Comparison of ENCODE assay signal across 15 mouse cellular contexts in the genomic region with DNA sequence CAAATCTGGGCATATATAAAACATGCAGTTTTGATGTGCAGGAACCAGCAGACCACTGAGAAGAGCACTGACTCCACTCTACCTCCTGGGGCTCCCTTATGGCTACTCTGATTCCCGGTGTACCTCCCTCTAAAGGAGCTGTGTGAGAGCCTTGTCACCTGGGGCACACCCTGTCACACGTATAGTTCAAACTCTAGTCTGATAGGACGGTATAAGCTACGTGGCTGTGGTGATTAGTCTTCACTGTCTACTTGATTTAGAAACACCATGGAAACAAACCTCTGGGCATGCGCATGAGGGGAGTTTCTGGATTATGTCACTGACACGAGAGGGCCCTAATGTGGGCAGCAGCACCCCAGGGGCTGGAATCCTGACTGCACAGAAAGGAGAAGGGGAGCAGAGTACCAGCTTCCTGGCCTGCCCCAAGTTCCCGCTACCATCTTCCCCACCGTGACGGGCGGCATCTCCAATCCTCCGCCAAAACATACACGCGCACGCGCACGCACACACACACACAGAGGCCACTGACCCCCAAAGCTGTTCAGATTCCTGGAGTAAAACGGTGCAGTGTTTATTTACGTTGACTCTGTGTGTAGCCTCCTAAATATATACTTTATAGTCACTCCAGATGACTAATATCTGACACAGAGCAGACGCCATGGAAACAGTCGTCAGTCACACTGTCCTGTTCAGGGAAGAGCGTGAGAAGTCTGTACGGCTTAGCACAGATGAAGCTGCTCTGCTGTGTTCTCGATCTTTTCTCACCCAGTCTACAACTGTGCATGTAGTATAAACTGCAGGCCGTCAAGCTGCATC. TPM values are rescaled to one million over a fixed set of nuclear protein-coding genes. Genes with fewer than 3 reads are reported as not detected.
DNase-seq lines count a peak whose midpoint lies in the region; ATAC-seq and TF ChIP-seq lines count a peak whose summit lies in the region.
"Had no signal": no experiment of that assay in that cellular context is flagged by ENCODE, and none has a peak within 500 bp of the region (broad histone marks: within the 10 kb centered on the region; RNA-seq: fewer than 3 reads in every experiment).

No protein-coding gene starts in this region.

- TF ChIP-seq EP300 in heart, postnatal 0 days (IDR thresholded peaks at IDR 0.05; ENCODE audit: low read depth) = no peak
- no peak for TF ChIP-seq EP300 in stomach, postnatal 0 days (optimal IDR thresholded peaks at IDR 0.05)

- H3K4me2 ChIP-seq in heart, postnatal 0 days (ENCODE audit: low read depth, low read length) = peak overlapping the region; percentile 13; the same call in 1 of the 2 replicates
- H3K4me2 ChIP-seq in neural tube, embryonic 14.5 days (ENCODE audit: low read depth, low read length) = no peak overlapping the region
- H3K4me2 ChIP-seq in intestine, embryonic 16.5 days (ENCODE audit: low read depth, low read length) = peak overlapping the region; percentile 36
- peak overlapping the region; percentile 50 for H3K4me2 ChIP-seq in stomach, postnatal 0 days (replicated peaks; ENCODE audit: low read depth)

- peak; percentile 49 for ATAC-seq in heart, postnatal 0 days (ENCODE audit: insufficient read depth, low read depth)
- 0 out of 2 replicates have a peak, but pooled peaks have one; percentile 17 for ATAC-seq in neural tube, embryonic 14.5 days (ENCODE audit: low read depth)
- ATAC-seq in intestine, embryonic 16.5 days = peak; percentile 83
- ATAC-seq in stomach, postnatal 0 days (ENCODE audit: low FRiP score, low TSS enrichment) = peak; percentile 75

- no peak overlapping the region for H3K4me3 ChIP-seq in heart, postnatal 0 days (ENCODE audit: low read depth, low read length)
- H3K4me3 ChIP-seq in neural tube, embryonic 14.5 days (ENCODE audit: low read depth, low read length) = no peak overlapping the region
- peak overlapping the region; percentile 7 for H3K4me3 ChIP-seq in intestine, embryonic 16.5 days (ENCODE audit: low read length)
- H3K4me3 ChIP-seq in stomach, postnatal 0 days (ENCODE audit: low read depth, low read length) = peak overlapping the region; percentile 22

- no peaks in the 10 kb centered on the region for H3K9me3 ChIP-seq in heart, postnatal 0 days (replicated peaks; ENCODE audit: control insufficient read depth, low read length)
- no peaks in the 10 kb centered on the region for H3K9me3 ChIP-seq in neural tube, embryonic 14.5 days (ENCODE audit: control insufficient read depth, low read length)
- no peaks in the 10 kb centered on the region for H3K9me3 ChIP-seq in intestine, embryonic 16.5 days (ENCODE audit: control insufficient read depth, low read length)
- no peaks in the 10 kb centered on the region for H3K9me3 ChIP-seq in stomach, postnatal 0 days (ENCODE audit: control insufficient read depth, low read length)

- peak; percentile 51 for DNase-seq in heart, postnatal 0 days (ENCODE audit: low spot score)
- DNase-seq in heart, adult 8-10 months (ENCODE audit: low spot score) = no peak
- no peak for DNase-seq in neural tube, embryonic 10.5 days (ENCODE audit: extremely low spot score, low spot score)
- peak; percentile 48 for DNase-seq in stomach, postnatal 0 days (ENCODE audit: low spot score)
- no peak for DNase-seq in spleen, postnatal 36 days (ENCODE audit: low spot score in 2 of 2)
- DNase-seq in thymus, postnatal 0 days (ENCODE audit: low spot score) = no peak
- DNase-seq: adrenal gland, postnatal 36 days; cerebellum, adult 8-10 months; gastrocnemius, postnatal 10 days; left cerebral cortex, postnatal 4 days; spleen, adult 18-20 months had no signal

- no peaks in the 10 kb centered on the region for H3K36me3 ChIP-seq in heart, postnatal 0 days (replicated peaks; ENCODE audit: control insufficient read depth, insufficient read depth, low read length)
- no peaks in the 10 kb centered on the region for H3K36me3 ChIP-seq in neural tube, embryonic 14.5 days (ENCODE audit: control insufficient read depth, insufficient read depth, low read length)
- no peaks in the 10 kb centered on the region for H3K36me3 ChIP-seq in intestine, embryonic 16.5 days (ENCODE audit: control insufficient read depth, insufficient read depth, low read length)
- no peaks in the 10 kb centered on the region for H3K36me3 ChIP-seq in stomach, postnatal 0 days (ENCODE audit: control insufficient read depth, insufficient read depth, low read length)
- H3K36me3 ChIP-seq: G1E had no signal

- peaks cover 31% of the 10 kb centered on the region for H3K4me1 ChIP-seq in heart, postnatal 0 days (ENCODE audit: control insufficient read depth, insufficient read depth)
- H3K4me1 ChIP-seq in neural tube, embryonic 14.5 days (ENCODE audit: control insufficient read depth, insufficient read depth, low read length) = no peaks in the 10 kb centered on the region
- H3K4me1 ChIP-seq in intestine, embryonic 16.5 days (ENCODE audit: control insufficient read depth, insufficient read depth, low read length) = peaks cover 61% of the 10 kb centered on the region
- H3K4me1 ChIP-seq in stomach, postnatal 0 days (replicated peaks; ENCODE audit: control insufficient read depth, insufficient read depth) = no peaks in the 10 kb centered on the region

- WGBS in heart, postnatal 0 days = 44% methylated on average over 24 of the region's 24 CpGs
- WGBS in neural tube, embryonic 14.5 days = 65% methylated on average over 24 of the region's 24 CpGs
- WGBS in intestine, embryonic 16.5 days = 35% methylated on average over 24 of the region's 24 CpGs
- whole genome bisulfite sequencing in stomach, postnatal 0 days = 41% methylated on average over 24 of the region's 24 CpGs

- TF ChIP-seq CTCF in heart, postnatal 0 days (IDR thresholded peaks at IDR 0.05; ENCODE audit: low read depth) = no peak
- no peak for TF ChIP-seq CTCF in stomach, postnatal 0 days (IDR thresholded peaks at IDR 0.05; ENCODE audit: low read depth)

- no peaks in the 10 kb centered on the region for H3K27me3 ChIP-seq in heart, postnatal 0 days (ENCODE audit: control insufficient read depth, insufficient read depth, low read length)
- H3K27me3 ChIP-seq in neural tube, embryonic 14.5 days (ENCODE audit: control insufficient read depth, insufficient read depth, low read length) = no peaks in the 10 kb centered on the region
- no peaks in the 10 kb centered on the region for H3K27me3 ChIP-seq in intestine, embryonic 16.5 days (replicated peaks; ENCODE audit: control insufficient read depth, insufficient read depth, low read length)
- no peaks in the 10 kb centered on the region for H3K27me3 ChIP-seq in stomach, postnatal 0 days (ENCODE audit: control insufficient read depth, insufficient read depth, low read length)

- no peak overlapping the region for H3K9ac ChIP-seq in heart, postnatal 0 days (replicated peaks; ENCODE audit: low read depth, low read length)
- H3K9ac ChIP-seq in neural tube, embryonic 14.5 days (replicated peaks; ENCODE audit: low read depth, low read length) = no peak overlapping the region
- H3K9ac ChIP-seq in intestine, embryonic 16.5 days (ENCODE audit: low read depth, low read length) = peak overlapping the region; percentile 39
- H3K9ac ChIP-seq in stomach, postnatal 0 days (ENCODE audit: low read length) = peak overlapping the region; percentile 18; the same call in 1 of the 2 replicates

- H3K27ac ChIP-seq in heart, postnatal 0 days (ENCODE audit: low read depth) = peak overlapping the region; percentile 67
- no peak overlapping the region for H3K27ac ChIP-seq in neural tube, embryonic 14.5 days (ENCODE audit: low read depth, low read length)
- H3K27ac ChIP-seq in intestine, embryonic 16.5 days (ENCODE audit: low read length) = peak overlapping the region; percentile 92
- H3K27ac ChIP-seq in stomach, postnatal 0 days (replicated peaks) = peak overlapping the region; percentile 74

RNA-seq across cellular contexts. Expression of a gene that starts 37.1 kb away (rescaled TPM):
- total RNA-seq in heart, postnatal 0 days (2014; rRNA removed; ENCODE audit: low replicate concordance) = 19.1 and 38.6 TPM in 2 replicates
- 5.8 and 6.6 TPM in 2 replicates for polyA plus RNA-seq in heart, postnatal 0 days (2015; fragmentation: Nextera tagmentation; extraction: Ambion mirVana)
- total RNA-seq in heart, adult 8-10 months (2022) = 1 to 10 TPM in 3 of 4 experiments, under 1 TPM in 1; 0.72 to 1.2 (median 1.0) TPM
- polyA plus RNA-seq in neural tube, embryonic 14.5 days (2014; fragmentation: Nextera tagmentation; extraction: Ambion mirVana) = 1.1 and 2.2 TPM in 2 replicates
- polyA plus RNA-seq in intestine, embryonic 16.5 days (2015; fragmentation: Nextera tagmentation; extraction: Ambion mirVana) = 12.5 and 13.5 TPM in 2 replicates
- 5.7 and 6.9 TPM in 2 replicates for polyA plus RNA-seq in stomach, postnatal 0 days (2015; fragmentation: Nextera tagmentation; extraction: Ambion mirVana)
- 0.61 and 0.80 TPM in 2 replicates for polyA plus RNA-seq in thymus, postnatal 0 days (2015; fragmentation: Nextera tagmentation; extraction: Ambion mirVana)
- total RNA-seq: G1E; neutrophil, adult 5-6 weeks had no signal
- polyA plus RNA-seq: G1E had no signal

Comparison
In these comparisons a context has a peak if more than half of its experiments do, and no peak if none do; other contexts are left out.
1. DNase-seq: peak in heart, postnatal 0 days (single experiment) and stomach, postnatal 0 days (single experiment); none in heart, adult 8-10 months (single experiment), neural tube, embryonic 10.5 days (single experiment), spleen, postnatal 36 days (0 of 2) and thymus, postnatal 0 days (single experiment).
2. ATAC-seq: peak in every context shown above with its lines; median percentile 83 in intestine, embryonic 16.5 days; 75 in stomach, postnatal 0 days; 49 in heart, postnatal 0 days; 17 in neural tube, embryonic 14.5 days.
3. H3K4me3 ChIP-seq: peak in intestine, embryonic 16.5 days (single experiment) and stomach, postnatal 0 days (single experiment); none in heart, postnatal 0 days (single experiment) and neural tube, embryonic 14.5 days (single experiment).
4. H3K9ac ChIP-seq: peak in intestine, embryonic 16.5 days (single experiment) and stomach, postnatal 0 days (single experiment); none in heart, postnatal 0 days (single experiment) and neural tube, embryonic 14.5 days (single experiment).